Mouse (Mus musculus) thymus, adult 2 months (tissue): ENCODE results near the gene Rint1.

Source experiments
- CTCF ChIP-seq: fragments of 200-500 bp; IDR thresholded peaks from 2 replicates; pipeline ENCODE4 v1.5.1; 2012; ENCODE audit warnings: mild to moderate bottlenecking, control low read depth, low read length, moderate library complexity, borderline replicate concordance; ENCODE audit not compliant: control insufficient read depth, poor library complexity, insufficient read depth; ENCODE audit errors: extremely low read depth
- POLR2A ChIP-seq: fragments of 200-500 bp; IDR thresholded peaks from 2 replicates; pipeline ENCODE4 v1.6.1; 2012; ENCODE audit warnings: mild to moderate bottlenecking, low read length, control low read depth, moderate library complexity; ENCODE audit not compliant: control insufficient read depth, poor library complexity, insufficient read depth; ENCODE audit errors: extremely low read depth

GRCm38 (mm10) chr5:23814841-23815240 lies 27.3 kb downstream of the Rint1 start:
- TF ChIP-seq CTCF (no peak), POLR2A (no peak)
